Mouse (Mus musculus): ENCODE measurements around the gene Cadm2. TPM values are rescaled to one million over a fixed set of nuclear protein-coding genes. Genes with fewer than 3 reads are reported as not detected.

Cadm2 gene
- polyA plus RNA-seq, 1 experiment, result 0.27 TPM

GRCm38 (mm10) chr16:67311033-67311432 lies 309.7 kb downstream of the Cadm2 start:
- Histone ChIP-seq H3K4me3 (ENCODE audit: extremely low read depth, insufficient read depth, insufficient read length) (no peak overlapping the region), H3K27me3 (ENCODE audit: control insufficient read depth, insufficient read depth, low read length) (no peaks in the 10 kb centered on the region), H3K27ac (ENCODE audit: insufficient read depth, low read length) (no peak overlapping the region), H3K4me1 (ENCODE audit: control insufficient read depth, insufficient read depth, insufficient read length) (no peaks in the 10 kb centered on the region), H3K36me3 (ENCODE audit: control insufficient read depth, insufficient read depth, low read length) (no peaks in the 10 kb centered on the region)
- TF ChIP-seq POLR2A (IDR thresholded peaks at IDR 0.05; ENCODE audit: low read depth, low read length) (no peak), CTCF (IDR thresholded peaks at IDR 0.05; ENCODE audit: extremely low read depth, insufficient read depth, insufficient read length, insufficient replicate concordance) (no peak)
- WGBS, result 90% methylated on average over 2 of the region's 2 CpGs
- DNase-seq (ENCODE audit: low read depth in 1 of 2, low spot score in 2 of 2), result no peak

DNA sequence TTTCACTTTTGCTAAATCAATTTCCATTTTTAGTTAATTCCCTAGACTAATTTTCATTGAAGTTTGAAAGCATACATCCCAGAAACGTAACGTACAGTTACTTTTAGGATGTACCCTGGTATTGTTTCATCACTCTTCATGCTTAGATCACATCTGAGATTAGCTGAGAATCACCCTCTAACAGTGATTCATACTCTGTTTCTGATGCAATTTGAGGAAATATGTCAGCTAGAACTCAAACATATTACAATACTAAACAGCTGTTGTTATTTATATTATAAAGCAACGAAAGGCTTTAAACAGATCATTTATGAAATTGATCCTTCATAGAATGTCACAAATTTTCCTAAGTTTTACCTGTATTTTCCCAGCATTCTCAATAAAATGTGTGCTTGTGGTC lies 336.0 kb downstream of the Cadm2 start:
- Histone ChIP-seq H3K27ac (ENCODE audit: insufficient read depth, low read length) (no peak overlapping the region), H3K4me3 (ENCODE audit: extremely low read depth, insufficient read depth, insufficient read length) (no peak overlapping the region), H3K4me1 (ENCODE audit: control insufficient read depth, insufficient read depth, insufficient read length) (no peaks in the 10 kb centered on the region), H3K27me3 (ENCODE audit: control insufficient read depth, insufficient read depth, low read length) (no peaks in the 10 kb centered on the region), H3K36me3 (ENCODE audit: control insufficient read depth, insufficient read depth, low read length) (no peaks in the 10 kb centered on the region)
- WGBS, result 85% methylated on average over 3 of the region's 3 CpGs
- DNase-seq (ENCODE audit: low read depth in 1 of 2, low spot score in 2 of 2), result no peak
- TF ChIP-seq POLR2A (IDR thresholded peaks at IDR 0.05; ENCODE audit: low read depth, low read length), result no peak
- TF ChIP-seq CTCF (IDR thresholded peaks at IDR 0.05; ENCODE audit: extremely low read depth, insufficient read depth, insufficient read length, insufficient replicate concordance), result no peak

GRCm38 (mm10) chr16:67243598-67243997 lies 377.1 kb downstream of the Cadm2 start:
- WGBS, result 81% methylated on average over 5 of the region's 5 CpGs
- TF ChIP-seq POLR2A (IDR thresholded peaks at IDR 0.05; ENCODE audit: low read depth, low read length), result no peak
- no peak for TF ChIP-seq CTCF (IDR thresholded peaks at IDR 0.05; ENCODE audit: extremely low read depth, insufficient read depth, insufficient read length, insufficient replicate concordance)
- H3K27me3 ChIP-seq (ENCODE audit: control insufficient read depth, insufficient read depth, low read length), result no peaks in the 10 kb centered on the region
- H3K4me1 ChIP-seq (ENCODE audit: control insufficient read depth, insufficient read depth, insufficient read length), result no peaks in the 10 kb centered on the region
- no peak overlapping the region for H3K4me3 ChIP-seq (ENCODE audit: extremely low read depth, insufficient read depth, insufficient read length)
- DNase-seq (ENCODE audit: low read depth in 1 of 2, low spot score in 2 of 2), result no peak
- H3K36me3 ChIP-seq (ENCODE audit: control insufficient read depth, insufficient read depth, low read length), result no peaks in the 10 kb centered on the region
- no peak overlapping the region for H3K27ac ChIP-seq (ENCODE audit: insufficient read depth, low read length)

DNA sequence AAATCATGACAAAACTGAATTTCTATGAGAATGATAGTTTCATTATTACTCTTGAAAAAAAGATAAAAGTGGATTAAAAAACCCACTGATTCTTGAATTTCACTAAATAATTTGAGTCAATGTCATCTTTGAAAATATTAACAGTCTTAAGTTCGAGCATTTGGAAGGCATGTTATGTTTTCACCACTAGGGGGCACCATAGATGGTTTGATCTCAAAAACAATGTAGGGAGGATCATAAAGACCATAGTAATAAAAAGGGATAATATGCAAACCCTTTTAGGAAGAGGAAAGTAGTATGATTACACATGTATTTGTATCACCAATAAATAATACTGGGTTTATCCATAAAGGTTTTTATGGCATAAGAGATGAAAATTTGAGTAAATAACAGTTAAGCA lies 385.8 kb downstream of the Cadm2 start:
- TF ChIP-seq POLR2A (IDR thresholded peaks at IDR 0.05; ENCODE audit: low read depth, low read length) (no peak), CTCF (IDR thresholded peaks at IDR 0.05; ENCODE audit: extremely low read depth, insufficient read depth, insufficient read length, insufficient replicate concordance) (no peak)
- Histone ChIP-seq H3K27ac (ENCODE audit: insufficient read depth, low read length) (no peak overlapping the region), H3K4me1 (ENCODE audit: control insufficient read depth, insufficient read depth, insufficient read length) (no peaks in the 10 kb centered on the region), H3K4me3 (ENCODE audit: extremely low read depth, insufficient read depth, insufficient read length) (no peak overlapping the region), H3K36me3 (ENCODE audit: control insufficient read depth, insufficient read depth, low read length) (no peaks in the 10 kb centered on the region), H3K27me3 (ENCODE audit: control insufficient read depth, insufficient read depth, low read length) (no peaks in the 10 kb centered on the region)
- DNase-seq (ENCODE audit: low read depth in 1 of 2, low spot score in 2 of 2), result no peak
- 13% methylated on average over 1 of the region's 1 CpGs for WGBS

DNA sequence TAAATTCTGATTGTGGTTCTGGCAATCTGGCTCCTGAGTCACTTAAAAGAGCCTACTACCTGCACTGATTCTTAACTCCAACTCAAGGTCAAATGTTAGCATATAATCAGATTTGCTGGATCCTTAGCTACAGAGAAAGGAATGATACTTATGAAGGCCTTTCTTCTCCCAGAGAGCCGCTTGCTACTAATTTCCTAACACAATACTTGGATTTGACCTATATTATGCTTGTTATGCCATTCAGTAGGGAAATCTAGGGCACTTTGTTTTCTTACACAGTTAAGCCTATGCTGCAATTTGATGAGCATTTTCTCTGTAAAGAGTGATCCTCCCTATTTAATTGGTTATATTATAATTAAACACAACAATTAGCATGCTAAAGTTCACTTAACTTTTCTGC lies 394.0 kb downstream of the Cadm2 start:
- no peaks in the 10 kb centered on the region for H3K36me3 ChIP-seq (ENCODE audit: control insufficient read depth, insufficient read depth, low read length)
- WGBS, result 75% methylated on average over 1 of the region's 1 CpGs
- H3K4me3 ChIP-seq (ENCODE audit: extremely low read depth, insufficient read depth, insufficient read length), result no peak overlapping the region
- H3K4me1 ChIP-seq (ENCODE audit: control insufficient read depth, insufficient read depth, insufficient read length), result no peaks in the 10 kb centered on the region
- H3K27me3 ChIP-seq (ENCODE audit: control insufficient read depth, insufficient read depth, low read length), result no peaks in the 10 kb centered on the region
- no peak overlapping the region for H3K27ac ChIP-seq (ENCODE audit: insufficient read depth, low read length)
- TF ChIP-seq POLR2A (IDR thresholded peaks at IDR 0.05; ENCODE audit: low read depth, low read length) (no peak), CTCF (IDR thresholded peaks at IDR 0.05; ENCODE audit: extremely low read depth, insufficient read depth, insufficient read length, insufficient replicate concordance) (no peak)
- DNase-seq (ENCODE audit: low read depth in 1 of 2, low spot score in 2 of 2), result no peak

DNA sequence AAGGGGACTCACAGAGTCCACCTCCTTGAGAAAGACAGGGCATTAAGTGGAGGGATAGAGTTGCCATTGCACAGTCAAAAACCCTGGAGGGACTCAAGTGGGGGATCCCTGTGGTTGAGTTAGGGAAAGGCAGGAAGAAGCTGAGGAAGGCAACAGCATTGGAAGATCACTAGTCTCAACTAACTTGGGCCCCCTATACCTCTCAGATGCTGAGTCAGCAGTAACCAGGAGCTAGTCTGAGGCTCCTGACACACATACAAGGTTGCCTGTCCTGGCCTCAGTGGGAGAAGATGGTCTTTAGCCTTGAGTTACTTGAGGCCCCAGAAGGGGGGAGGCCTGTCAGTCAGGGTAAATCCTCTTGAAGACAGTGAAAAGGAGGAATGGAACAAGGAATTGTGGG lies 417.4 kb downstream of the Cadm2 start:
- H3K4me1 ChIP-seq (ENCODE audit: control insufficient read depth, insufficient read depth, insufficient read length), result no peaks in the 10 kb centered on the region
- TF ChIP-seq CTCF (IDR thresholded peaks at IDR 0.05; ENCODE audit: extremely low read depth, insufficient read depth, insufficient read length, insufficient replicate concordance), result no peak
- no peak for TF ChIP-seq POLR2A (IDR thresholded peaks at IDR 0.05; ENCODE audit: low read depth, low read length)
- H3K27ac ChIP-seq (ENCODE audit: insufficient read depth, low read length), result no peak overlapping the region
- no peak for DNase-seq (ENCODE audit: low read depth in 1 of 2, low spot score in 2 of 2)
- no peak overlapping the region for H3K4me3 ChIP-seq (ENCODE audit: extremely low read depth, insufficient read depth, insufficient read length)
- no peaks in the 10 kb centered on the region for H3K27me3 ChIP-seq (ENCODE audit: control insufficient read depth, insufficient read depth, low read length)
- no peaks in the 10 kb centered on the region for H3K36me3 ChIP-seq (ENCODE audit: control insufficient read depth, insufficient read depth, low read length)

DNA sequence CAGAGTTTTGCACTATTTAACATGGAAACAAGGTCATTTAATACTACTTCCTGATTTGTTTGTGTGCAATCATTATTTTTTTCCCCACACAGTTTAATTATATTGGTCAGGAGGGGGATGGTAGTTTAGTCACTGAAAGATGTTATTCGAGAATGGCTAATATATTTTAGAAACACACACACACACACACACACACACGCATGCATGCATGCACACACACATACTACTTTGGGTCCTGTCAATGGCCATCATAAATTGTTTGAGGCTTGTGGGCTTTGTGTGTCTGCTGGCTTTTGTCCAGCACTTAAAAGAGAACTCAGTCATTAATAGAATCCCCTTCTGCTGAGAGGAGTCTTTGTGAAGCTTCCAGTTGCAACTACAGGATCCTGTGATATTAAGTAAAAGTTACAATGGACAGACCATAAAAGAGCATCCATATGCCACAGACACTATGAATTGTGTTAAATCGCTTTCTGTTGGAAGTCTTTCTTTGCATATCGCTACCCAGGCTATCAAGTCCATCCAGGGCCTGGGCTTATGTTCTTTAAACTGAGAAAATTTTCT lies 427.8 kb downstream of the Cadm2 start:
- no peak for TF ChIP-seq CTCF (IDR thresholded peaks at IDR 0.05; ENCODE audit: extremely low read depth, insufficient read depth, insufficient read length, insufficient replicate concordance)
- no peak for TF ChIP-seq POLR2A (IDR thresholded peaks at IDR 0.05; ENCODE audit: low read depth, low read length)
- 85% methylated on average over 4 of the region's 4 CpGs for WGBS
- H3K4me1 ChIP-seq (ENCODE audit: control insufficient read depth, insufficient read depth, insufficient read length), result no peaks in the 10 kb centered on the region
- no peak overlapping the region for H3K4me3 ChIP-seq (ENCODE audit: extremely low read depth, insufficient read depth, insufficient read length)
- H3K27me3 ChIP-seq (ENCODE audit: control insufficient read depth, insufficient read depth, low read length), result no peaks in the 10 kb centered on the region
- no peak overlapping the region for H3K27ac ChIP-seq (ENCODE audit: insufficient read depth, low read length)
- no peak for DNase-seq (ENCODE audit: low read depth in 1 of 2, low spot score in 2 of 2)
- H3K36me3 ChIP-seq (ENCODE audit: control insufficient read depth, insufficient read depth, low read length), result no peaks in the 10 kb centered on the region
